Mouse (Mus musculus): Measurements from ENCODE around the gene Fyn.

Fyn gene

GRCm38 (mm10) chr10:39611234-39611633, 242.6 kb downstream of the Fyn start:
- no peak for DNase-seq (ENCODE audit: low spot score in 2 of 2)

DNA sequence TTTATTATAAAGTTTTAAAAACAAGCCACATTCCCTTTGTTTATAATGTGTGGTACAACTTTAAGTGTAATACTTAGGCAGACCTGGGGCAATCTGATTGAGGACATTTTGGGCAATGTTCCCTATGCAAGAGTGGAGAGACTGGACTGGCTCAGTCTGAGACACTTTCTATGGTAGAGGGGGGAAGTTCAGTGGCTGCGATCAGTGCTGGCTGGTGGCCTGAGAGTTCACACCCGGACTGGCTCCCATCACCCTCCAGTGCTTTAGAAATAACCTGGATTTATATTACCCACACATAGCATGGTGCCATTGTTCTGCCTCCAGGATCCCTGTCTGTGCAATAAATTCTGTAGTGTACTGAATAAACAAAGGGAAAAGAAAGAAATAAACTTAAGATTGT, 243.5 kb downstream of the Fyn start:
- DNase-seq (ENCODE audit: low spot score in 2 of 2) = no peak

GRCm38 (mm10) chr10:39612633-39612988, 244.0 kb downstream of the Fyn start, which contains the start of gene Traf3ip2:
Gene Traf3ip2 (plus strand): TSS chr10:39612934.
- no peak for DNase-seq (ENCODE audit: low spot score in 2 of 2)

- DNase-seq (ENCODE audit: low spot score in 2 of 2) = peak; percentile 41 to 63
Observed at GRCm38 (mm10) chr10:39612989-39613831, 244.6 kb downstream of the Fyn start.

DNA sequence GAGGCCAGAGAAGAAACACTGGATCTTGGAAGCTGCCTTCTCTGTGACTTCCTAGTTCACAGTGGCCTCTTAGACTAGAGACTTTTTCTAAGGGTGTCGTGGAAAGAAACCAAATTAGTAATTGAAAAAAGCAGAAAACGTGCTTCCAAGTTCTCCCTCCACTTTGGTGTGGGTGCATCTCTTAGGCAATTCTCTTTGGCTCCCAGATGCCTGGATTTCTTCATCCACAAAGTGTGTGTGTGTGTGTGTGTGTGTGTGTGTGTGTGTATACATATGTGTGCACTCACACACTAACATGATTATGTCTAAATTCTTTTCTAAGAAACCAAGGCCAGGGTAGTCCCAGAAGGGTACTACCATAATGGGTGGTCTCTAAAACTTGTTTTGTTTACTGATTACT, 245.3 kb downstream of the Fyn start:
- DNase-seq (ENCODE audit: low spot score in 2 of 2) = no peak

GRCm38 (mm10) chr10:39614676-39615075, 246.0 kb downstream of the Fyn start:
- DNase-seq (ENCODE audit: low spot score in 2 of 2) = no peak
